Mouse (Mus musculus) right cerebral cortex, postnatal 10 days (tissue): ENCODE data around the gene Sorbs1.

Experiments used
- DNase-seq, 2 experiments: peaks; one replicate each; pipeline ENCODE4 v3.0.0; 2021; ENCODE audit warnings: low spot score in 2 of 2

Gene Sorbs1

DNA sequence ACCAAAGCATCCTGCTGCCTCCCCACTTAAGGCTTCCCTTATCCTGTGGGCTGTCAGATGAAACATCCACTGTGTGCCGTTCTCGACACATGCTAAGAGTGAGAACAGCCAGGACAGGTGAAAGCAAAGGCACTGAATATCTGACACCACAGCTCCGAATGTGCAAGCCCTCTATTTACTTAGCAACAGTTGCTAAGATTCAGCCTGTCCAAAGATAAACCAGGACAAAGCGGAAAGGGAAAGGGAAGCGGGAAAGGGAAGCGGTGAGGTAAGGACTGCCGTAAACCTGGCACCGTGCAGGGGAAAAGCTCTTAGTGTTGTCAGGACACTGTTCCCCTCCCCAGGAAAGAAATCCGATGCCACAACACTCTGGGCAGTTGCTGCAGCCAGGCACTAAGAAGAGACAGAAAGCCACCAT lies 75.9 kb downstream of the Sorbs1 start:
- no peak for DNase-seq

DNA sequence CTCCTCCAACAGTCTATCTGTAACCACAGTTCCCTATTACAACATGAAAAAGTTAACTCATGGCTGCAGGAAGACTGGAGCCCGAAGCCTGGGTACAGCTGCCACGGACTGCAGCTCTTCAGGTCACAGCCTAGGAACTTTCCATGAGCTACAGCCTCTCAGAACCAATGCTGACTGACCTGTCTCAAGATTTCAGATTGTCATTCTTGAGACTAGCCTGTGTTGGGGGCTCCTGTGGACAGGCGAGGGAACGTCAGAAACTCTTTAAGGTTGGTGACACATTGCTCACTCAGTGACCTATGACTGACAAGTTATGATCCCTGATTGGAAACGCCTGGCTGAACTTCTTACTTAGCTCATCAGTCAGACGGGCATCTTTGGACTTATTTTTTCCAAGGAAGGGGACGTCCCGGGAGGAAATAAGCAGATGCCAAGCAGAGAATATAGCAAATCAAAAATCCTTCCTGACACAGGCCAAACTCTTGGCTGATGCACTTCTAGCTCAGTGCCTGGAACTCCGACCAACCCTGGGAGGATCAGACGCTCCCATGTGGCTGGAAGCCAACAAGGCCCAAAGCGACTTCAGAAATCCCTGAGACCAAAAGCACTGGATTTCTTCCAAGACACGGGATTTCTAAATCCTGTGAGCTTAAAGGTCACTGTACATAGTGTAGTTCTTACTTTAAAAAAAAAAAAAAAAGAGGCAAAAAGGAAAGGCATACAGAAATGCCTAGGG lies 76.9 kb downstream of the Sorbs1 start:
- no peak for DNase-seq

DNA sequence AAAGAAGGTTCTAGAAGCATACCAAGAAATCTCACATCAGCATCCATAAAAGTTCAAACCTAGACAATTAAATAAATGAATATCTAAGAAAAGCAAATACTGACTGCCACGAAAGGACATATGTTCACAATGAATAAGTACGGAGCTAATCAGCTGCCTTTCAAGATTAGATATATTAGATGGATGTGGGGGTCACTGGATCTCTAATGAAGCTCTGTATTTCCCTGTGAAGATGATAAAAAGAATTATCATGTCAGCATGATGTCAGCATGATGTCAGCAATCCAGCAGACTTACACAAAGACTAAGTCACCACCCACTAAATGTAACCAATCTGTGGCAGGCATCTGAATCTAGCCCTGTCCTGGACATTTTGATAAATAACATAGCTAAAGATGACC lies 77.8 kb downstream of the Sorbs1 start:
- DNase-seq: no peak

DNA sequence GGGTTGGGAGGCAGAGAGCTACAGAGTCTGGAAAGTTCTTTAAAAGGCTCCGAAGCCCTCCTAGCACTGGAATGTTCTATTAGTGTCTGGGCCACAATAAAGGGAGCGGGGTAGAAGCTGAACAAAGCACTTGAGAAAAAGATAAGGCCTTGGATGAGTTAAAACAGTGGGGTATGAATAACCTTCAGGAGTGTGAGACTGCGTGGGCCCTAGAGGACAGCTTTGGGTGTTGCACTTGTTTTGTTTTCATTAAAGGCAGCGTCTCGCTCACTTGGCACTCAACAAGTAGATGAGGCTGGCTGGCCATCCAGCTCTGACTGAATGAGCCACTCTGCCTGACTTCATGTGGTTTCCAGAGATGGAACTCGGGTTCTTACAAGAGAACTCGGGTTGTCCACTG lies 78.5 kb downstream of the Sorbs1 start:
- no peak for DNase-seq

DNA sequence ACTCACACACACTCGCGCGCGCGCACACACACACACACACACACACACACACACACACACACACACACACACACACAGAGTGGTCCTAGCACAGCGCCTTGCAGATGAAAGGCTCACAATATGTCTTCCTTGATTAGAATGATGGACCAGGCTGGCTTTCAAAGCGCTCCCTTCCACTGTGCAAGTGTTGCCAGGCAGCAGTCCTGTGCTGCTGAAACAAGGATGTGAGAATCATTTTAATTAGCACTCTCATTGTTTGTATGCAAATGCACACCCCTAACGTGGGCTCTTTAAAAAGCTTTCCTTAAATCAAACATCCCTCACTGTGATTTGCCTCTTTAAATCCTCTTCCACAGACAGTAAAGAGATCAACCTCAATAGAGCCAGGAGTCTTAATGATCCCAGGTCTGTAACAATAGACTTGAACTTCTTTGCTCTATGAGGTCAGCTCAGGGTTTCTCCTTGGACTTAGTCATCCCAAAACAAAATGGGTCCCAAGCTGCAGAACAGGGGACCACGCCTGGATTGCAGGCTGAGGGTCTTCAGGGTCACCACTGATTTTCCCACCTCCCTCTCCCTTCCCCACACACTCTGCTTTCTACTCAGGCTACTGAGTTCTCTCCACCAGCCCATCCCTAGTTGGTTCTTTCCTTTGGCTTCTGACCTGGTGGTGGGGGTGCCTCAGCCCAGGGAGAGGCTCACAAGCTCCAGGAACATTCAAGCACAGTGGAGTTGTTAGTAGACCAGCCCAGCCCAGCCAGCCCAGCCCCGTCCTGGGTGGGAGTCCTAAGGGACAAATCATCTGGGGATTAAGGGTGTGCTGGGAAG lies 79.3 kb downstream of the Sorbs1 start:
- peak; percentile 73 to 87 for DNase-seq

DNA sequence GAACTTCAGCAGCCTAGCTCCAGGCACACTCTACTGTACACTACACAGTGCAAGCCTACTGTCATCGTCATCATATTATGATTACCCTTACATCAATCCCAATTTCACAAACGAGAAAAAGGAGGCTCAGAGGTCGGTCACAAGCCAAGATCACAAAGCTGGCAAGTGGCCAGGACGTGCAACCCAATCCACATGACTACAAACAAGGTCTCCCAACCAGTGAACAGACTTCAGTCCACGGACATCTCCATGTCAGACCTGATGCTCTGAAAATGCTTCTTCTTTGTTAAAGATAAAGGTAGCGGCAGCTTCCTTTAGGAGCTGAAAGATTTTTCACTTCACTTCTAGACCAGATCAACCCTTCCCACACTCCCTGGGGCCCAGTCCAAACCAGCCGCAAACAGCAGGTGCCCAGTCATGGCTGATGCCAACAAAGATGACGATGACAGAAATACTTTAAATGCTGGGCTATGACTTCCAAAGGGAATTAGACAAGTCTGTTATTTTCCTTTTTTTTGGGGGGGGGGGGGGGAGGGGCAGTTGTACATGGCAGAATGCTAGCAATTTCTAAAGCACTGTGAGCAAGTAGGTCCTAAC lies 80.2 kb downstream of the Sorbs1 start:
- no peak for DNase-seq

DNA sequence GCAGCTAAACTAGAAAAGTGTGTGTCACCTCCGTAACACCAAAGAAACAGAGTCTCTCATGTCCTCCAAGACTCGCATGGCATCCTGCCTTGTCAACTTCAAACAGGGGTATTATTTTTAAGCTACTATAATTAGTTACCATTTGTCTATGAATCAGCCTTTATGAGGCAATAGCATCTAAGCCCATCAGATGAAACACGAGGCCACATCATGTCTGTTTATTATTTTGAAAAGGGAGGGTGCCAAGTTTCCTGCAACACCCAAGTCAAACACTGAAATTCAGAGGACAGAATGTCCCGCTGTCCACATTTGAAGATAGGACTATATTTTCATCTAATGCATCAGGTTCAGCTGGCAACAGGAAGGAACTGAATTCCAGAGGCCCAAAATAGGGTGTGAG lies 81.6 kb downstream of the Sorbs1 start:
- DNase-seq: no peak

DNA sequence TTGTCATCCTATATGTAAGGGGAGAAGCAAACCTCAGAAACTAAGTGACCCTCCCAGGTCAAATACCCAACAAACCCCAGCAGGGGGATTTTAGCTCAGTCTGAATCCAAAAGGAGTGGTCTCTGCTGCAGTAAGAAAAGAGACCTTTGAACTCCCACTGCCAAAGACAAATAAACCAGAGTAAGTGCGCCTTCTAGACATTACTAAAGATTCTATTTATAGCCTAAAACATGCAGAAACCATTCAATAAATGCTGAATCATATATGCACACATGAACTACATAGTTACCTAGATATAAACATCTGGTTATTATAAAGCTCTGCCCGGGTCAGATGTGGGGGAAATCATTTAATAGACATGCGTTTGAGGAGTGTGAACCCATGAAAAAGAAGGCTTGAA lies 84.0 kb downstream of the Sorbs1 start:
- DNase-seq: no peak

DNA sequence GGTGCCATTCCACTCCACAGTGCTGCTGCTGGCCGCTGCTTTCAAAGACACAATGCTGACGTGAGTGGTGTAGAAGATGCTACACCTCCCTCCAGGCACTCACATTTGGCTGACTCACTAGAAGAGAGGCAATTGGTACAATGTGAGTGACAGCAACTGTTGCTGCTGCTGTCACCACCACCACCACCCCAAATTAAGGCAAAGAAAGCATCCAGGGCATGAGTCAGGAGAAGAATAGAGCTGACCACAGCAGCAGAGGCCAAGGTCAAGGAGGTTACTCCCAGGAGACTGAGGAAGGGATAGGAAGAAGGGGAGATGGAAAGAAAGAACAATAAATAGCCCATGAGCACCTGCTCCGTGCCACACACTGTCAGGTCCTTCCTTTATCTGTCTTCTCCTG lies 84.4 kb downstream of the Sorbs1 start:
- DNase-seq: no peak

DNA sequence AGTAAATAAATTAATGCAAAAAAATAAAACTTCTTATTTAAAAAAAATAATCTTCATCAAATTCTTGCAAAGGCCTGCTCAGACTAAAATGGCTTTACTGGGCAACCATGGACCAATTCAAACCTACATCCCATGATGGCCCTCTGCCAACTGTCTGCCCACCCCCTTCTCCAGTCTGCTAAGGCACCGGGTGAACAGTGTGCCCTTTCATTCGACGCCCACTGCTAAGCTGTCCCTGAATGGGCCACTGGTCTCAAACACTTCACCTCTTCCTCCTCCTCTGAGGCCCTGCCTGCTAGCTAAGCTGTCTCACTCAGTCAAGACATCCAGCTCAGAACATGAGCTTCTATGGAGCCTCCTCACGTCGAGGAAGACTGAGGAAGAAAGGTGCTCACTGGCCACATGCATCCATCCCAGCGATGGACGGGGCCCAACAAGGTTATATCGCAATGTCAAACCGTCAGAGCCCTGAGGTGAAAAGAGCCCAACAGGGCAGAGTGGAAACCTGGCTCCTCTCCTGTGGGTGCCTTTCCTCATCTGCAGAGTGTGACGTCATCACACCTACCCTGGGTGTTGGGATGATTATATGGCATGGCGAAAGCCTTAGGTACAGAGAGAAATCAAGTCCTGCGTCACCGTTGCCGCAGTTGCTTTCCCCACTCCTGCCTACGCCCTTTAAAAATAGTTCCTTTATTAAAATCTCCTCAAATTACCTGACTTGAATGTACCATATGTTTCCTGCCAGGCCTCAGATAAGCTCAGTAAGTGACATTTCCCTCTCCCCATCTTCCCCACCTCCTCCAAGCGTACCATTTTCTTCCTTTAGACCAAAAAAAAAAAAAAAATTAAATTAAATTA lies 87.2 kb downstream of the Sorbs1 start:
- DNase-seq: peak; percentile 79 to 81

DNA sequence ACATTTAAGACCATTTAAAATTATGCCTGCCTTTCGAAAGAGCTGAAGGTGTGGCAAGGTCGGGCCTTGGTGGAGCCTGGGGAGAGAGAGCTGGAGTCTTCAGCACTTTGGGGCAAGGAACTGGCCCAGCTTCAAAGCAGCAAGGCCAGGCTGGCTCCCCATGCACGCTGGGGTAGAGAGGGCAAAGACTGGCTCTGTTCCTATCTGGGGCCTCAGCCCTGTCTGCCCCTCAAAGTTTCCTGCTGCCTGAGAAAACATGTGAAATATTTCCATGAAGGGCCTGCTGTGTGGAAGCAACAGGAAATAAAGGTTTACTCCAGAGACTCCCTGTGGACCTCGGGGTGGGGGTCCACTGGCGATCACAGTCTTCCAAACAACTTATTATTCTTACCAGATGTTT lies 88.3 kb downstream of the Sorbs1 start:
- no peak for DNase-seq

DNA sequence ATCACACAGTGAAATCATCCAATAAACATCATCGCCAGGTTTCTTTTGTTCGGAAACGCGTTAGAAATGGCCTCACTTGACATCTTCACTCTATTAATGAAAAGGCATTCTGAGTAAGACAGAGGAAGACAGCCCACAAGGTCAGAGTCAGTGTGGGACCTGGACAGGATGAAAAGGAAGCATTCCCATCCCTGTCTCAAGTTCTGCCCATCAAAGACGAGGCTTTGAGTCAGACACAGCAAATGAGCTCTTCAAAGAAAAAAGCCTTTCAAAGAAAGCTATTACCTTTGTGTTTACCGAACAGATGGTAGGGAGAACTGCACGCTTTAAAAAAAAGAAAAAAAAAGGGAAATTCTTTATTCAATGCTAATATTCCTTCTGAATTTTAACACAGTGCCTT lies 92.5 kb downstream of the Sorbs1 start:
- DNase-seq: no peak

DNA sequence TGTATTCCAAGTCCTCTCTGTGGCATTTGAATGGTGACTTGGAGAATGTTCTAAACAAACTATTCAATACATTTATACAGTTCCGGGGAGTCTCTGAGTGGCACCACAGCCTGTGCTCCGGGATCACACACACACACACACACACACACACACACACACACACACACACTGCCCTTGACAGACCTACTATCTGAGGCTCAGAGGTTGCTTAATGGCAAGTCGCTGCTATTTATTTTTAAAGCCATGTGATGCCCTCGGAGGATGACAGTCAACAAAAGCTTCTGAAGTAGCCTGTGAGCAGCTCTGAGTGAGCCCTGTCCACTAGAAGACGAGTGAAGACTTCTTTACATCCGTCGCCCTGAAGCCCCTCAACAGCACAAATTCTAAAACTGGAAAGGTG lies 94.3 kb downstream of the Sorbs1 start:
- no peak for DNase-seq

DNA sequence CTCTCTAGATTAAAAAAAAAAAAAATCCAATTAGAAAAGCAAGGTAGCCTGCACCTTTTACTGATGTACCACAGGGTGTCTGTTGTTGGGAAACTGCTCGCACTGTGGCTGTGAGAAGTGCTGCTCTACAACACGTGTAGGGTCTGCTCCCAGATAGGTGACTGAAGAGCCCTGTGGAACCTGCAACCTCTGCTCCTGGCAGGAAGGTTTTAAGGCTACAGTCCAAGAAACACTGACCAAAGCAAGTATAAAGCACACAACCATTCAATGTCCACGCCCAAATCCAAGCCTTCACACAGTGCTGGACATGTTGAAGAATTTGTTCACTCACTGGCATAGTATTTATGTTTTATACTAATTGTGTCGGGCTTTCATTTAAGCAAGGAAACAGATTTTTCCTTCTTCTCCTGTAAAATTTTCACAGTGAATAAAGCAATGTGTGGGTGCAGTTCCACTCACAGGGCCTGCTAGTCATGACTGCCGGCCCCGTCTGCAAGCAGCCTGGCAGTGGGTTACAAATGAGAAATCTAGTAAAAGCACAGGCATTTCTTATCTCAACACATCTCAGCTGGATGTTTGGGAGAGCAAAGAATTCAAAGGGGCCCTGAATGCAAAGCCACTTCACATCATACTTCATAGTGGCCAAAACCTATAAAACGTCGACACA lies 96.3 kb downstream of the Sorbs1 start:
- DNase-seq: no peak

DNA sequence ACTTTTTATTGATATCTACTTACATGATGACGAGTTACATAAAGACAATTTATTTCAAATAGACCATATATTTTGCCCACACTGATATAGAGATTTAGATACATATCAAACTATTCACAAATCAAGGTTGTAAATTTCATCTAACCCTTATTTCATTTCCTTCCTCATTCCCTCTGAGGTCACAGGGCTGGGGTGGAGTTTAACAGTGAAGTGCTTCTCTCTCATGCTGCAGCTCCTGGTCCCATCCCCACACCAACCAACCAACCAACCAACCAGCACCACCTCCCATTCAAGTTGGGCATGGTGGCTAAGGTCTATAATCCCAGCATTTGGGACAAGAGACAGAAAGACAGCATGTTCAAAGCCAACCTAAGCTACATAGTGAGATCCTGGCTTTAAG lies 97.9 kb downstream of the Sorbs1 start:
- DNase-seq: no peak

DNA sequence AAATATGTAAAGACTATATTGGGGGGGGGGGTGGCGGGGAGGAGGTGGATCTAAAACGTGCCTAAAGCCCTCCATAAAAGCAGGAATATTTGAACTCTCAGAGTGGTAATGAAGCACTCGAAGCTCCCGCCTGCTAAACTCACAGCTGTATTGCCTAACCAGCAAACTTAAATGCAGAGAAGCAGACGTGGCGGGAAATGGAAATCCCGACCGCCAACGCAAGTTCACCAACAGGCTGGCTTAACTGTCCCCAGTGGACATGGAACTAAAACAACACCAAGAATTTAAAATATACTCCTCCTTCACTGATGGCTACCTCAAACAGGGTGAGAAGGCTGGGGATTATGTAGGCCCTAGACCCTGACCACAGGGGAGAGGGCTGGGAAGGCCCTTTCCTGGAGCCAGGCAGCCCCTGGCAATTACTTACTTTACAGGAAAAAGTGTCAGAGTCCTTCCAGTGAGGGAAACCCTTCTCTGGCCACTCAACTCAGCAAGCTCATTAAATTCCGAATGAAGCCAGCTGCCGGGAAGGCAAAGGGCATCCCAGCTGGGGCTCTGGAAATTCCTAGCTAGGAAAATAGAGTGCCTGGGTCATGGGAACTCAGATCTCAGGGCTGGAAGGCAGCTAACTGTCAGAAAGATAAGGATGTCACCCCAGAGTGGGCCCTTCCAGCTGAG lies 98.6 kb downstream of the Sorbs1 start:
- DNase-seq: no peak

DNA sequence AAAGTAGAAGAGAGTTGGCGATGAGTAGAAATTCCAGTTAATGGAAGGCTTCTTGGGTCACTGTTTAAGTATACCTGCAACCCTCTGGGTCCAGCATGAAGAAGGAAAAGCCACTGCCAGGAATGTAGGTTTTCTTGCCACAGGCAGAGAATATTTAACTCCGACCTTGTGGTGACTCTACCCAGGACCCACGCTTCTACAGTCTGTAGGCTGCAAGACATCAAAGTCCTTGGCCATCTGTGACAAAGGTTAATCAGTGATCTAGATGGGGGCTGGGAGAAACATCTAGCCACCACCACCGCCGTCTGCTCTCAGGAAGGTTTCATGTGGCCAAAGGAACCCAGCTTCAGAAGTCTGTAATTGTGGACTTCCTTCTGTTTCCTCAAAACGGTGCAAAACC lies 99.2 kb downstream of the Sorbs1 start:
- no peak for DNase-seq

DNA sequence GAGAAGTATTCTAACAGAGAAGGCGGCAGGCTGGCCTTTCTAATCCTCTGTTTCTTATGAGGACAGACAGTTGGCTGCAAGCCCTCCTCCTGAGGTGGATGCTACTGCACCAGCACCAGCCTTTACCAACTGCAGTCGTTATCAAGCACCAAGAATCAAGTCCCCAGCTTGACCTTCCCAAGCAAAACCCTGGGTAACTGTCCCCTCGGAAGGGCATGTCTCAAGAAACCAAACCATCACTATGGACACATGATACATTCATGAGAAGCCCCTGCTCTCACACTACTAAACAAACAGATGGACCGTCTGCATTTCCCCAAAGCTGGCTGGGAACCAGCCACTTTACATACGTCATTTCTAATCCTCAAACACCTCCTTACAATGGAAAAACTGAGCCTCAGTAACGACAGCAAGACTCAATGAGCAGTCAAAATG lies 102.2 kb downstream of the Sorbs1 start:
- peak; percentile 48 to 60 for DNase-seq

DNA sequence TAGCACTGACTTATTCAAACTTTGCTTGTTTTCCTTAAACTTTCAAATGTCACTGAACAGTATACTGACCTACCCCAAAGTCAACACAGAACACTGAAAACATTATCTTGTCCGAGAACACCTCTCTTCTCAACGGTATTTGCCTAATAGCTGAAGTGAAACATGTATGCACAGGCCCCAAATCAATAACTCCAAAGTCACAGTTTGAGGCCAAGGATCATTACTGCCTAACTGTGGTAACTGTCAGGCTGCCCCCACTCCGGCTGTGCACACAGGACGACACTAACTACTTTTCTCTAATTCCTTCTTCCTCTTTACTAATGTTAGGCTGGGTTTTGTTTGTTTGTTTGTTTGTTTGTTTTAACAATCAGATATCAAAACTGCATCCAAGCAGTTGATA lies 103.1 kb downstream of the Sorbs1 start:
- no peak for DNase-seq

DNA sequence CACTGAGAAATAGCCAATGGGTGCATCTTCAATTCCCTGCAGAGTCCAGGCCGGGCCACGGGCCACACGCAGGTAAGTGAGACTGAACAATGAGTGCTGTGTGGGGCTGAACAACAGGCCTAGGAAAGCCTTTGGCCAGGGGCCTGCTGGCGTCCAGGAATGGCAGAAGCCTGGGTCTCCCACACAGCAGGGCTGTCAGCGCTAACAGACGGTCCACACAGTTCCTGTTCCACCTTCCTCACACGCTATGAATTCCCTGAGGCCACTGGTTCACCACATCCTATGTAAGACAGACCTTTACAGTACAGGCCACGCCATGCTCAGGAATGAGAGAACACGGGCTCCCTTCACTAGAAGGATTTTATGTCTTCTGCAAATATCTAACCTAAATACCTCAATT lies 103.5 kb downstream of the Sorbs1 start:
- DNase-seq: no peak

DNA sequence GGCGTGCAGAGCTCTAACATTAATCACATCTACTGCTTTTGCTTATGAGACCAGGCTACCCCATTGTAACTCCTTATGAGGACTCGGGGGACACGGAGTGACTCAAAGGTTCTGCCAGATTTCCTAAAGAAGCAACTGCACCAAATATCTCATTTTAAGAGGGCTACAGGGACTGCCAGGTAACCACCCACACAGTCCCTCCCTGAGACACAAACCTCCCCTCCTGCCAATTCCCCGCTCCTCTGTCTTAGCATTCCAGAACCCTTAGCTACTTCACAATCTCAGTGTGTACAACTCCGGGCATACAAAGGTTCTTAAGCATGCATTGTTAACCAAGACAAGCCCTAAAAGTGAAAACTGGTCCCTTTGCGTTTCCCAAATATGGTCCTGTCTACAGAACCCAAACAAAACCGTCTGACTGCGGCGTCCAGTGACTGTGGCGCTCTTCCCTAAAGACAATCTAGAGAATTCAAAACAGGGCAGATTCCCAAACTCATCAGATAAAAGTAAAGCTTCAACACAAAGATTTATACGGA lies 104.0 kb downstream of the Sorbs1 start:
- no peak for DNase-seq
